Mouse (Mus musculus) urinary bladder, postnatal 14 days (tissue): Measurements from ENCODE around the gene Pla2g2d.

Experiments
- DNase-seq: peaks from one replicate; pipeline ENCODE4 v3.0.0; 2021; ENCODE audit warnings: low spot score

Gene Pla2g2d

GRCm38 (mm10) chr4:138775435-138775834 lies at the start of gene Pla2g2d:
Gene Pla2g2d, plus strand, starts transcription at chr4:138775735.
- DNase-seq = no peak

- DNase-seq = no peak
Observed at GRCm38 (mm10) chr4:138725751-138726150, 49.8 kb upstream of the Pla2g2d start.

GRCm38 (mm10) chr4:138729018-138729703 lies 46.4 kb upstream of the Pla2g2d start:
- no peak for DNase-seq

GRCm38 (mm10) chr4:138734105-138734504 lies 41.4 kb upstream of the Pla2g2d start:
- no peak for DNase-seq

DNA sequence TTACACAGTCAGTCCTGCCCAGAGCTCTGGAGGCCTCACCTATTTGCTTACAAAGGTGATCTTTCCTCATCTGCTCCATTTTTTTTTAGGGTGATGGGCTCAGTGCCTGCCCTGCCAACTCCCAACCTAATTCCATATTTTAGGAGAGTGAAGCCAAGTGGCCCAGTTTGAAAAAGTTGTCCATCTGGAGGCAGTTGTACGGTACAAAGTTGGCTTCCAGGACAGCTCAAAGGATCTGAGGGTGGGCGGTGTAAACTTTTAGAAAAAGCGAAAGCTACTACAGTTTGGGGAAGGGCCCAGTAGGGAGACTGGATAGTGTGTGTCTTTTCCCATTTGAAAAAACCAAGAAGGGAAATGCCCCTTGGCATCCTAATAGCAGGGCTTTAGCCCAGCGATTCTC lies 40.7 kb upstream of the Pla2g2d start:
- no peak for DNase-seq

- DNase-seq = peak; percentile 66
Observed at GRCm38 (mm10) chr4:138737031-138737430, 38.5 kb upstream of the Pla2g2d start, which contains the start of gene Ubxn10. Gene Ubxn10, minus strand, starts transcription at chr4:138737167.

DNA sequence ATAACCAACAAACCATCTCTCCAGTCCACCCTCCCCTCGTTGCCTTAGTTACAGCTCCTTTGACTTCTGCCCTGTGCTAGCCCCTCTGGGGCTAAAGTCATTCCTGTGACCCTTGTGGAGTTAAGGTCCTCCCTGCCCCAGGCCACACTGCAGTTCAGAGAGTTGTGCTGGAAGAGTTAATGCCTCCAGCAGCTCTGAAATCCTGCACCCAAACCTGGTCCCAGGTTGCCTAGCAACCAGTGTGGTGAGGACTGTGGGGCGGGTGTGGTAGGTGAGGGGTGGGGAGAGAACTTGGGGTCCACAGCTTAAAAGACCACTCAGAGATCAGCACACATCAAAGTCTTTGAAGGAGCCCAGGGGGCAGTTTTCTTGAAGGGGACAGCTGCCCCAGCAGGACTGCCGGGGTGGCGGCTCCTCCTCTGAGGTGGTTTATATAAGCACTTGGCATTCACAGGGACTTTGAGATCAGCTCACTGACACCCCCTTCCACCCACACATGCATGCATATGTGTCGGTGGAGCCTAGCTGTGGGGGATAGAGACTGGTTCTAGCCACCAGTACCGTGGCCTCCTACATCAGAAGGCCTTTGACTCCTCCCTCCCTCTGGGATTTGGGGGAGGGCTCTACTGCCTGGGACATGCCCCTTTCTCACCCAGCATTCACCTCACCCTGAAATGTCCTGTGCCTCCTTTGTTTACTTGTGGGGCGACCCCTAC lies 36.2 kb upstream of the Pla2g2d start:
- DNase-seq = no peak

GRCm38 (mm10) chr4:138745884-138746283 lies 29.7 kb upstream of the Pla2g2d start:
- no peak for DNase-seq

DNA sequence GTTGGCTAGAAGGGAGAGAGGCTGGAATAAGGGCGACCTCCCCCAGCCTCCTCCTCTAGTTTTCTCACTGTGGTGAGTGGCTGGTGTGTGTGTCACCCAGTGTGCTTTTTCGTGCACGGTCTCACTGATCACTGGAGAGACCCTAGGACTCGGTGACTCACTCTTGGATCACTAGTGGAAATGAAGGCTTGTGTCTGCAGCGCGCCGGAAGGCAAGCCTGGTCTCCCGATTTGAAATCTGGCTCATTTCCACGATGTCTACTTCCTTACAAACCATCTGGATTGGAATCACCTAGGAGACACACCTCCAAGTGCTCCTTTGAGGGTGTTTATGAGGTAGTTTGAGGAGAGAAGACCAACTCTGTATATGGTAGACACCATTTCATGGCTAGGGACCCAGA lies 28.7 kb upstream of the Pla2g2d start:
- DNase-seq = no peak

DNA sequence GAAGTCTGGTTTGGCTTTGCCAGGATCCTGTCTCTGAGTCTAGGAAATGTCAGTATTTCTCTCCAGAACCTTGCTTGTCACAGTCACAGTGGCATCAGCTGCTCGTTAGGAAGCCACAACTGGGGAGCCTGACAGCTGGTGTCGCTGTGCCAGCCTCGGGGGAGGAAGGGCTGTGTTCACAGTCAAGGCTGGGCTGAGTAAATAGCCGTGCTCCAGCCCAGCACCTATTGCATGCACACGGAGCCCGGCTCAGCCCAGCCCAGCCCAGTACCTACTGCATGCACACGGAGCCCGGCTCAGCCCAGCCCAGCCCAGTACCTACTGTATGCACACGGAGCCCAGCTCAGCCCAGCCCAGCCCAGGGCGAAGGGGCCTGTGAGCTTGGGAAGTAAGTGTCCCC lies 27.7 kb upstream of the Pla2g2d start:
- no peak for DNase-seq

DNA sequence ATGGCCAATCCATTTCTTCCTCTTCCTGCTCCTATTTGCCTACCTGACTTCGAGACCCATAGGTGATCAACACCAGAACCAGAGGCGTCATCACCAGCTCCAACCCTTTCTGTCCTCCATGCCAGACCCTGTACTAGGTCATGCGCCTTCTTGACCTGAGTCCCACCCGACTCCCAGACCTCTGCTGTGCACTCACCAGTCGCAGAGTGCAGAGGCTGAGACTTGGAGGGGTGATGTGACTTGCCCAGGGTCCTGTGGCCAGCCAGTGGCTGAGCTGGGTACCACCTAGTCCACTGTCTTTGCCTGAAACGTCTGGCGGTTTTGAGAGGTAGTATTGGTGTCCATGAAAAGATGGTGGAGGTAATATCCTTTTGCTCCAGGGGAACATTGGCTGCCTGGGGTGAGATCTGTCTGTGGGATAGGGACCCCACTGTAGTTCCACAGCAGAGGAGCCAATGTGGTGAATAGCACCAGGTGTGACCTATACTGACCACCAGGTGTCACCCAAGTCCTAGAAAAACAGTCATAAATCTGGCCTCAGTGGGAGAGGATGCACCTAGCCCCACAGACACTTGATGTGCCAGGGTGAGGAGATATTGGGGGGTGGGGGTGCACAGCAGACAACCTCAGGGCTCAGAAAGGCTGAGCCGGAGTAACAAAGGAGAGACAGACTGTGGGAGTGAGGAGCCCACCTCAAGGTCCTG lies 27.0 kb upstream of the Pla2g2d start:
- peak; percentile 22 for DNase-seq

DNA sequence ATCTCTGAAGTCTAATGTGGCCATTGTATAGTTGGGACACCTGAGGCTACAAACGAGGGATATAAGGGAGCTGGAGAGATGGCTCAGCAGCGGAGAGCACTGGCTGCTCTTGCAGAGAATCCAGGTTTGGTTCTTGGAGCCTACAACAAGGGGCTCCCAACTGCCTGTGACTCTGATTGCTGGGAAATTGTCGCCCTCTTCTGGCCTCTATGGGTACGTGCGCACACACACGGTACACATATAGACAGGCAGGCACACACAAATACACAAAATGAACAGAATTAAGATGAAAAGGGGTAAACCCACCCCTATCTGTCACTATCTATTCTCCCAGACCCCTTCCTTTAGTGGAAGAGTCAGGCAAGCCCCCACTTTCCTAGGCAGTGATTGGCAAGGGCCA lies 22.9 kb upstream of the Pla2g2d start:
- DNase-seq = no peak

DNA sequence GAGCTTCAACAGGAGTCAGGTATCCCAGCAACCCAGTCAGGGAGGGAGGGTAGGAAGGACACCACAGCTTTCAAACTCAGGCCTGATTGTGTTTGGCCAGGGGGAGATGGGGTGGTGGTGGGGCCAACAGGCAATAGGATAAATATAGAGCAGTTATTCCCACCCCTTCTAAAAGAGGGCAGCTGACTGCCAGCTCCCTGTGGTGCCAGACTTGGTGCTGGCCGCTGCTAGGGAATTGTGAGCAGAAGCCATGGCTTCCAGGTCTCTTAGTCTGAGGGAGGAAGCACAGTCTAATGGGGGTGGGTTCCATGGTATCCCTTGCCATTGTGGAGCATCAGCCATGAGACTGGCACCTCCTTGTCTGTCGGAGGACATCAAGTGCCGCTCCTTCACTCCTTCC lies 21.9 kb upstream of the Pla2g2d start:
- no peak for DNase-seq

- no peak for DNase-seq
Observed at GRCm38 (mm10) chr4:138754432-138754831, 21.1 kb upstream of the Pla2g2d start.

- no peak for DNase-seq
Observed at GRCm38 (mm10) chr4:138755439-138755838, 20.1 kb upstream of the Pla2g2d start.

GRCm38 (mm10) chr4:138755983-138756382 lies 19.6 kb upstream of the Pla2g2d start:
- no peak for DNase-seq

DNA sequence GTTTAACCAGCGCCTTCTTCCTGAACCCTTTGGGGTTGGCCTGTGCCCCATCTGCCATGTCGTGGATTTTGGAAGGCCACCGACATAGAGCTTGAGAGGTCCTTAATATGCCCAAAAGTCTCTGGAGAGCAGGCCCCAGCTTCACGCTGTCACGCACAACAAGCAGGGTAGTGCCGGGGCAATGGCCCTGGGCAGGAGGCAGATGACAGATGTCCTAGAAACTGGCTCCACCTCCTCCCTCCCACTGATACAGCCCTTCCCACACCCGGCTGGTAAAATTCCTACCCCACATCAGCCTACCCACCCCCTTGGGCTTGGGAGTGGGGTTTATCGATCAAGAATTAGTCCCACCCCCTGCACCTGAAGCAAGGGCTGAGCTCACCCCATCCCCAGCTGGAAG lies 18.1 kb upstream of the Pla2g2d start, which contains the start of gene Pla2g2f:
Gene Pla2g2f, minus strand, starts transcription at position 211 of the 400 bp plus-strand sequence.
- DNase-seq = no peak

GRCm38 (mm10) chr4:138762266-138762665 lies 13.3 kb upstream of the Pla2g2d start:
- DNase-seq = no peak

DNA sequence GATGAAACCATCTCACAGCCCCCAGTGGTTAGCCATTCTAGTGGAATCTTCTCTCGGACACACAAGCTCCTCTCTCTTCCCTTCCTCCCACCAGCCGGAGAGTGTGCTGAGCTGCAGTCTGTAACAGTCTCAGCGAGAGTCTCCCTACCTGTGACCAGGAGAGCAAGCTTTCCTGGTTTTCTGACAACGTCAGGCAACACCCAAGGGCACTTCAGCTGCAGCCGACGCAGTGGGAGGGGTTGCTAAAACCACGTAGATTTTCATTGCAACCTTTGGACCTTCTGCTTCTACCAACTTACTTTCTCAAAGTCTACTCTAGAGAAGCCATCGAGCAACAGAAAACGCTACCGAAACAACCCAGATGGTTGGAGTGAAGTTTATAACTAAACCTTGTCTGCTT lies 3.6 kb upstream of the Pla2g2d start:
- no peak for DNase-seq

DNA sequence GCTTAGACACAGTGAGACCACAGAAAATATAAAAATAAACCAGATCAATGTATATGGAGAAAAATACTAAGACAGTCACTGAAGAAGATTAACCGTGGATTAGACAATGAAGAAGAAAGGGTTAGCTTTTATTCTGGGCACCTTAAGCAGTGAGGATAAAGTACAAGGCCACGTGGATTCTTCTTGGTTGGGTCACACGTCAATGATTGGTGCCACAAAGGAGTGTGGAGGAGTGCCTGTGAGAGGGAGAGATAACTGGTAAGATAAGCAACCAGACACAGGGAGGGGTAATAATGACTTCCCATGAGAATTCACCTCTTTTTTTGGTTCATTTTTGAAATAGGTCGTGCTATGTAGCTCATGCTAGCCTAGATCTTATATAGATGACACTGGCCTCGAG lies 3.1 kb upstream of the Pla2g2d start:
- DNase-seq = no peak

GRCm38 (mm10) chr4:138777417-138778407 lies 2.2 kb downstream of the Pla2g2d start:
- no peak for DNase-seq

DNA sequence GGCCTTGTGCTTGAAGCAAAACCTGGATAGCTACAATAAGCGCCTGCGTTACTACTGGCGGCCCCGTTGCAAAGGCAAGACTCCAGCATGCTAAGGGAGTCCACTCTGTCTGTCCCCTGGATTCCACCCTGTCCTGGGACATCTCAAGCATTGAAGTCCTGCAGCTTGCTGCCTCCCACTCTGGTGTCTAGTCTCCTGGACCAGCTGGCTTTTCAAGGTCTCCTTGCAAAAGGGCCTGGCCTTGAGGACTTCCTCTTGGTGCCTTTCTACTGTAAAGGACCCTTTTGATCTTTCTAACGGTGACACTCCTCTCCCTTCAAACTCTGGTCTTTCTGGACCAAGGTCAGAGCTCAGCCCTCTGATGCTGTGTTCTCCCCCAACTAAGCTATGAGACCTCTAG lies 4.8 kb downstream of the Pla2g2d start:
- no peak for DNase-seq
